Comparison of ENCODE assay signal across 8 mouse cellular contexts in genomic region chr6:31088147-31088972, GRCm38 (mm10).
DNase-seq lines count a peak whose midpoint lies in the region; ATAC-seq and TF ChIP-seq lines count a peak whose summit lies in the region.

No protein-coding gene starts in this region.

- peak overlapping the region; percentile 41 for H3K9ac ChIP-seq in forebrain, postnatal 0 days
- no peak overlapping the region for H3K9ac ChIP-seq in liver, embryonic 11.5 days (ENCODE audit: low read depth, low read length)
- no peak overlapping the region for H3K9ac ChIP-seq in neural tube, embryonic 14.5 days (replicated peaks; ENCODE audit: low read depth, low read length)

- peaks cover 24% of the 10 kb centered on the region for H3K4me1 ChIP-seq in thymus, adult 2 months (replicated peaks; ENCODE audit: control insufficient read depth, insufficient read depth, low read length)
- peaks cover 20% of the 10 kb centered on the region for H3K4me1 ChIP-seq in forebrain, postnatal 0 days (ENCODE audit: insufficient read depth)
- peaks cover 29% of the 10 kb centered on the region for H3K4me1 ChIP-seq in liver, embryonic 11.5 days (replicated peaks; ENCODE audit: control insufficient read depth, insufficient read depth, low read length)
- H3K4me1 ChIP-seq in neural tube, embryonic 14.5 days (ENCODE audit: control insufficient read depth, insufficient read depth, low read length), result peaks cover 10% of the 10 kb centered on the region; the same call in 1 of the 2 replicates

- H3K9me3 ChIP-seq in forebrain, postnatal 0 days (ENCODE audit: low read length), result no peaks in the 10 kb centered on the region
- no peaks in the 10 kb centered on the region for H3K9me3 ChIP-seq in liver, embryonic 11.5 days (ENCODE audit: control insufficient read depth, low read length)
- no peaks in the 10 kb centered on the region for H3K9me3 ChIP-seq in neural tube, embryonic 14.5 days (ENCODE audit: control insufficient read depth, low read length)

- no peak overlapping the region for H3K4me3 ChIP-seq in thymus, adult 2 months (ENCODE audit: control insufficient read depth, insufficient read depth, low read length)
- peak overlapping the region; percentile 22 for H3K4me3 ChIP-seq in forebrain, postnatal 0 days (ENCODE audit: low read depth, low read length)
- H3K4me3 ChIP-seq in liver, embryonic 11.5 days (ENCODE audit: low read depth, low read length), result no peak overlapping the region
- peak overlapping the region; percentile 15; the same call in 1 of the 2 replicates for H3K4me3 ChIP-seq in neural tube, embryonic 14.5 days (ENCODE audit: low read depth, low read length)

- DNase-seq in thymus, adult 2 months, result no peak
- no peak for DNase-seq in thymus, postnatal 0 days (ENCODE audit: low spot score)
- DNase-seq in forebrain, postnatal 0 days, result peak; percentile 41
- no peak for DNase-seq in liver, embryonic 11.5 days (ENCODE audit: low spot score)
- no peak for DNase-seq in ovary, adult 18-20 months (ENCODE audit: low spot score)
- no peak for DNase-seq in kidney, postnatal 36 days

- 47% methylated on average over 18 of the region's 18 CpGs for WGBS in thymus, adult 2 months
- 7% methylated on average over 18 of the region's 18 CpGs for WGBS in forebrain, postnatal 0 days
- 45% methylated on average over 18 of the region's 18 CpGs for WGBS in liver, embryonic 11.5 days
- 12% methylated on average over 18 of the region's 18 CpGs for WGBS in neural tube, embryonic 14.5 days

- peak overlapping the region; percentile 50 for H3K4me2 ChIP-seq in forebrain, postnatal 0 days (ENCODE audit: low read depth)
- 0 out of 2 replicates have a peak overlapping the region, but pooled peaks have one; percentile 21 for H3K4me2 ChIP-seq in liver, embryonic 11.5 days
- peak overlapping the region; percentile 54 for H3K4me2 ChIP-seq in neural tube, embryonic 14.5 days (ENCODE audit: low read depth, low read length)

- no peaks in the 10 kb centered on the region for H3K27me3 ChIP-seq in thymus, adult 2 months (ENCODE audit: control insufficient read depth, insufficient read depth, low read length)
- H3K27me3 ChIP-seq in forebrain, postnatal 0 days (ENCODE audit: insufficient read depth, low read length), result no peaks in the 10 kb centered on the region
- no peaks in the 10 kb centered on the region for H3K27me3 ChIP-seq in liver, embryonic 11.5 days (replicated peaks; ENCODE audit: control insufficient read depth, insufficient read depth, low read length)
- H3K27me3 ChIP-seq in neural tube, embryonic 14.5 days (ENCODE audit: control insufficient read depth, insufficient read depth, low read length), result no peaks in the 10 kb centered on the region

- ATAC-seq in forebrain, postnatal 0 days, result peak; percentile 79
- ATAC-seq in liver, embryonic 11.5 days (replicated peaks; ENCODE audit: low FRiP score), result no peak
- peak; percentile 66; the same call in 1 of the 2 replicates for ATAC-seq in neural tube, embryonic 14.5 days (ENCODE audit: low read depth)
- no peak for ATAC-seq in cerebellum, adult (ENCODE audit: insufficient number of reproducible peaks, low FRiP score, low TSS enrichment)

- peaks cover 3% of the 10 kb centered on the region; the same call in 1 of the 2 replicates for H3K36me3 ChIP-seq in thymus, adult 2 months (ENCODE audit: control insufficient read depth, insufficient read depth, low read length)
- H3K36me3 ChIP-seq in forebrain, postnatal 0 days (ENCODE audit: insufficient read depth), result no peaks in the 10 kb centered on the region
- no peaks in the 10 kb centered on the region for H3K36me3 ChIP-seq in liver, embryonic 11.5 days (ENCODE audit: control insufficient read depth, insufficient read depth, low read length)
- H3K36me3 ChIP-seq in neural tube, embryonic 14.5 days (ENCODE audit: control insufficient read depth, insufficient read depth, low read length), result no peaks in the 10 kb centered on the region

- H3K27ac ChIP-seq in thymus, adult 2 months (ENCODE audit: control insufficient read depth, insufficient read depth, low read length), result peak overlapping the region; percentile 33; the same call in 1 of the 2 replicates
- H3K27ac ChIP-seq in forebrain, postnatal 0 days (ENCODE audit: low read depth, low read length), result peak overlapping the region; percentile 60
- H3K27ac ChIP-seq in liver, embryonic 11.5 days (ENCODE audit: low read depth, low read length), result no peak overlapping the region
- no peak overlapping the region for H3K27ac ChIP-seq in neural tube, embryonic 14.5 days (ENCODE audit: low read depth, low read length)

- no peak for TF ChIP-seq CTCF in thymus, adult 2 months (IDR thresholded peaks at IDR 0.05; ENCODE audit: borderline replicate concordance, control insufficient read depth, extremely low read depth, insufficient read depth, low read length, poor library complexity)
- TF ChIP-seq CTCF in forebrain, postnatal 0 days (IDR thresholded peaks at IDR 0.05; ENCODE audit: low read depth), result no peak

- no peak for TF ChIP-seq POLR2A in thymus, adult 2 months (IDR thresholded peaks at IDR 0.05; ENCODE audit: control insufficient read depth, extremely low read depth, insufficient read depth, low read length, poor library complexity)

Comparison
In these comparisons a context has a peak if more than half of its experiments do, and no peak if none do; other contexts are left out.
1. H3K27ac ChIP-seq: peak in thymus, adult 2 months (single experiment) and forebrain, postnatal 0 days (single experiment); none in liver, embryonic 11.5 days (single experiment) and neural tube, embryonic 14.5 days (single experiment).
2. H3K4me3 ChIP-seq: peak in forebrain, postnatal 0 days (single experiment) and neural tube, embryonic 14.5 days (single experiment); none in thymus, adult 2 months (single experiment) and liver, embryonic 11.5 days (single experiment).
3. ATAC-seq: peak in forebrain, postnatal 0 days (single experiment) and neural tube, embryonic 14.5 days (single experiment); none in liver, embryonic 11.5 days (single experiment) and cerebellum, adult (single experiment).
4. Peak in every context shown above with its lines, with median percentiles within 50 percentile points of each other: H3K4me2 ChIP-seq.